Mouse (Mus musculus): Measurements from ENCODE around the gene Atp5h.
A peak's percentile ranks its signal among the peaks of the same experiment; 100 is the strongest.
"Not testable (repeated sequence)": the region's sequence is repeated elsewhere in the genome, so short reads cannot be mapped to it uniquely, and the experiment has no call there.

The Atp5h gene

DNA sequence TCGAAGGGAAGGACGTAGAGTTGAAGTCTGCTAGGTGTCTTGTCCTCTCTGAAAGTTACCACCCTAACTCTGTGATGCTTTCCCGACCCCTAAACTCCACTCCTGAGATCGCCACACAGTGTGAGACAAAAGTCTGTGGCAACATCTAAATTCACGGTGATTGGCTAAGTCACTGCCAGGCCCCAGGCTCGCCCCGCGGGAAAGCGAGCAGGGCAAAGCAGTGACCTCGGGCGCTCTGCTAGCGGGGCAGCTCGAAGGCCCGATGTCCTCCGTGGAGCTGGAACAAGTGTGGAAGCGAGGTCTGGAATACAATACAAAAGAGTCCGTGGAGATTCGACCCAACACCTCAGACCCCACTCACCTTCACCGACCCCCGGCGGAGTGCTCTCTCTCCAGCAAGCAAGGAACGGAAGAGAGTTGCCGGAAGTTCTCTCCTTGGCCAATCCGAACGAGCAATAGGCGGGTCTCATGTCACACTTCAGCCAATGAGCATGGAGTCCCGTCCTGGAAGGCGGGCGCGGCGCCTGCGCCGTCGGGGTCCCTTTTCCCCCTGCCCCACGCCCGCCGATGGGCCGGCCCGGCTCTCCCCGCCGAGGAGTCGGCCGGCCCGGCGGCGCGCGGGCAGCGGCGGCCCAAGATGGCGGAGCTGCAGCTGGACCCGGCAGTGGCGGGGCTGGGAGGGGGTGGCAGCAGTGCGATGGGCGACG, at the start of gene Atp5h, which contains the start of gene Kctd2:
TSS of gene Atp5h (minus strand) at position 432 of the 707 bp plus-strand sequence.
TSS of gene Kctd2 (plus strand) at position 598 of the 707 bp plus-strand sequence.
- peak; percentile 91 for DNase-seq (ENCODE audit: extremely low spot score, low spot score)

DNA sequence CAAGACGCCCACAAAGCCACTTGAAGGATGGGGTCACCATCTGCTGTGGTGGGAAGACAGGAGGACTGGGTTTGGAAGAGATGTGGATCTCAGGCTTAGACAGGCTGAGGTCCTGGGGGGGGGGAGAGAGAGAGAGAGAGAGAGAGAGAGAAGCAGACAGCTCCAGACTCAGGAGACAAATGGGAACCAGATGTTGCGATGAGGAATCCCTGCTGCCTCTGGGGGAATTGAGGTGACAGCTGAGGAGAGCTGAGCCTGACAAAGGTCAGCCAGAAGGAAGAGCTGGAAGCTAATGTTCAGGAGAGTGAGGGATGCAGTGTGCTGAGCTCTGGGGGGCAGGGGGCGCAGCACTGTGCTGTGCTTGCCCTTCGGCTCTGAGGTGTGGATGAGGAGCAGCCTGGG, 47.5 kb upstream of the Atp5h start:
- DNase-seq (ENCODE audit: extremely low spot score, low spot score): peak; percentile 72

DNA sequence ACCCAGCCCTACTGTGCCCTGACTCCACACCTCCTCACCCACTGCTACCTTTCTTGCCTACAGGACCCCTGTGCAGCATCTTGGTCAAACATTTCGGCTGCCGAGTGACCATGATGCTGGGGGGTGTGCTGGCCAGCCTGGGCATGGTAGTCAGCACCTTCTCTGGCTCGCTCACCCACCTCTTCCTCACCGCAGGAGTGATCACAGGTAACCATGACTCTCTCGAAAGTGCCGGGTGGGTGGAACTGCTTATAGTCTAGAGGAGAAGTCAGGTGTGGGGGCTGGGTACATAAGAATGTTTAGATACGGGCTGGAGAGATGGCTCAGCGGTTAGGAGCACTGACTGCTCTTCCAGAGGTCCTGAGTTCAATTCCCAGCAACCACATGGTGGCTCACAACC, 45.1 kb upstream of the Atp5h start:
- DNase-seq (ENCODE audit: extremely low spot score, low spot score): no peak

DNA sequence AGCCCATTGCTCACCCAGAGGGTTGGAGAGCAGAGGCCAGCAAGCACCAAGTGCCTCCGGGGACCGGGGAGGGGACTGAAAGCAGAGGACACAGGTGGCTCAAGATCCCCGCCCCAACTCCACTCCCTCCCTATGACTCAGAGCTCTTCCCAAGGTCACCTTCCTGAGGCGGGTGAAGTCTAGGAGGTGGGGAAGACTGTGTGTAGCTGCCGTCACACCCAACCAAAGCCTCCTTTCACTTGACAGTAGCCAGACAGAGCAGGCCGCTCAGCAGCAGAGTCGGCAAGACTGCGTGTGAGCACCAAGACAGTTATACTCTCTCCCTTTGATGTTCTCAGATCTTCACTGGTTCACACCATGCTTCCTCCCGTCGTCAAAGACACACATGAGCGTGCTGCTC, 43.6 kb upstream of the Atp5h start:
- DNase-seq (ENCODE audit: extremely low spot score, low spot score): no peak

DNA sequence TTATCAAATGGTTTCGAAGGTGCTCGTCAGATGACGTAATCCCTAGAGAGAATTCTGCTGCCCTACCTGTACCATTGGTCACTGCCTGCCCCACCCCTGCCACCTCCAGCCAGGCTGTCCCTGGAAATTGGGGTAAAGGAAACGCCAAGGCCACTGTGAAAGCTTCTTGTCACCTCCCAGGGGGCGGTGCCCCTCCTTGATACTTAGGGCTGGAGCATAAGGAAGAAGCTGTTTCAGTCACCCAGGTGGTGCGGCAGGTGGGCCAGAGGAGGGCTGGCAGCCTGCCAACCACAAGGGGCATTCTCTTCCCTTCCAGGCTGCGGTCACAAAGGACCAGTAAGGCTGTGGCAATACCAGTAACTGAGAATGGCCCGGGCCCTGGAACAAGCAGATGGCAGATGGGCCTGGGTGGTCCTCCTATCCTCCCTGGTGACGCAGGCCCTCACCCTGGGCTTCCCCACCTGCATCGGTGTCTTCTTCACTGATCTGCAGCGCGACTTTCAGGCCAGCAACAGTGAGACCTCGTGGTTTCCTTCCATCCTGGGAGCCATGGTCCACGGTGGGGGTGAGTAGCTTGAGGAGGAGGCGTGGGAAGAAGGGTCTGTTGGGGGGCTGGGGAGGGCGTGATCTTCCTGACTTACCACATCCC, 42.6 kb upstream of the Atp5h start, which contains the start of gene Slc16a5:
TSS of gene Slc16a5 (plus strand) at position 232 of the 649 bp plus-strand sequence.
- no peak for DNase-seq (ENCODE audit: extremely low spot score, low spot score)

DNA sequence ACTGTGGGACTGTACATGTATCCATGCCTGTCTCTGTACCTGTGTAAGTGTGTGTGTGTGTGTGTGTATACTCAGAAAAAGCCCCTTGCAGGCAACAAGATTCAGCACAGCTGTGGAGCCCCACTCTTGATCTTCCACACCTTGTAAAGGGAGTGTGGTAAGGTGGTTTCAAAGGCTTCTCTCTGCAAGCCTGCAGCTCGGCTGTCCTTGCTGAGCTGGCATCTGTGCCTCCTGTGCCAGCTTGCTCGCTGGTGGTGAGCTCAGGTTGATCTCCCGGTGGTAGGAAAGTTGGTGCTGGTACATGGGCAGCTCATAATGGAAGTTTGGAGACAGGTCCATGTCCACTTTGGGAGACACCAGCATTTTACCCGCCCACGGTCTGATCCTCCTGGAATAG, 42.1 kb upstream of the Atp5h start:
- no peak for DNase-seq (ENCODE audit: extremely low spot score, low spot score)

GRCm38 (mm10) chr11:115460976-115461375, 41.2 kb upstream of the Atp5h start:
- DNase-seq (ENCODE audit: extremely low spot score, low spot score): no peak

- DNase-seq (ENCODE audit: extremely low spot score, low spot score): no peak
Measured at GRCm38 (mm10) chr11:115457405-115457804, 37.6 kb upstream of the Atp5h start.

- no peak for DNase-seq (ENCODE audit: extremely low spot score, low spot score)
Measured at GRCm38 (mm10) chr11:115456182-115456581, 36.4 kb upstream of the Atp5h start.

DNA sequence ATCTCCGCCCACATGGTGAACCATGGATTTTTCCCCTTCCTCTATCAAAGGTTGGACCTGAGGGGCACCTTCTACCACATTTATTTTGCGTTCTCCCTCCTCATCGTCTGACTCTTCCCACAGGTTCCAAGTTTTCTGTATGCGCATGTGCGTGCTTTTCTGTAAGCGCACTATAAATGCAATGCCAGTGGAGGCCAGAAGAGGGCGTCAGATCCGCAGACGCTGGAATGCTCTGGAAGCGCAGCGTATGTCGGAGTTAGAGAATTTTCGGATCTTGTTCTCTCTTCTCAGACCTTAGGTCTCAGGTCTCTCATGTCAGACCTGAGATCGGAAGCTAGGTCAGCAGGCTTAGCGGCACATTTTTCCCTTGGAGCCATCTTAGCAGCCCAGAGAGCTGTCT, 35.9 kb upstream of the Atp5h start:
- no peak for DNase-seq (ENCODE audit: extremely low spot score, low spot score)

GRCm38 (mm10) chr11:115454822-115455221, 35.1 kb upstream of the Atp5h start:
- DNase-seq (ENCODE audit: extremely low spot score, low spot score): not testable (repeated sequence)

DNA sequence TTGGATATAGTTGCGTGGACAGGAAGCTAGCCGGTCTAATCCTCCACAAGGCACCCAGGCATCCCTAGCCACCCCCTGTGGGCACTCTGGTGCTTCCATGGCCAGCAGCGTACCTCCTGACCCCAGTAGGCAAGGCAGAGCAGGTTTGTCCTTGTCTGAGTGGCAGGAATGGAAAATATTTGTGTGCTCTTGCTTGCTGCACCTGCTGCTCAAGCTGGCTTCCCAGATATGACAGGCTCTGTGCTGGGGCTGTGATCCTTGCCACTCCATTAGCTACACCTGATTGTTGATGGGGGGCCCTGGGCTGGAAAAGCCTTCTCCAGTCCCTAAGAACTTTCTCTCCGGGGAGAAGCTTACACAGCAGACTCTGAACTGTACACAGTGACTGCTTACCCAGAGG, 33.5 kb upstream of the Atp5h start:
- DNase-seq (ENCODE audit: extremely low spot score, low spot score): no peak

DNA sequence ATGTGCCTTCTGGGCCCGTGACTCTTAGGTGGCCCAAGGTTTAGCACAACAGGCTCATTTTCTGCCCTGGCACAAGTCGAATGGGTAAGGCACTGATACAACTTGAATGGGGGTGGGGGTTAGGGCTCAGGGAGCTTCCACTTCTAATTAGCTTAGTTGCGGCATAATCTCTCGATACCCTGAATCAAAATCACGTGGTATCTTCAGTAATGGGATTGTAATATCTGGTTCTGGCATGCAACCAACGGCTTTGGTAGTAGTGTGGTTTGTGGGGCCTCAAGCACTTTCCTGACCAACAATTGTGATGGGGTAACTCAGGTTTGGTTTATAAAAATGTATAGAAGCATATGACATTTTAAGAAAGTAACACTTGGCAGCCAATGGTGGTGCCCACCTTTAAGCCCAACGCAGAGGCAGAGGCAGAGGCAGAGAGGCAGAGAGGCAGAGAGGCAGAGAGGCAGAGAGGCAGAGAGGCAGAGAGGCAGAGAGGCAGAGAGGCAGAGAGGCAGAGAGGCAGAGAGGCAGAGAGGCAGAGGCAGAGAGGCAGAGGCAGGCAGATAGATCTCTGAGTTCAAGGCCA, 32.6 kb upstream of the Atp5h start:
- no peak for DNase-seq (ENCODE audit: extremely low spot score, low spot score)

DNA sequence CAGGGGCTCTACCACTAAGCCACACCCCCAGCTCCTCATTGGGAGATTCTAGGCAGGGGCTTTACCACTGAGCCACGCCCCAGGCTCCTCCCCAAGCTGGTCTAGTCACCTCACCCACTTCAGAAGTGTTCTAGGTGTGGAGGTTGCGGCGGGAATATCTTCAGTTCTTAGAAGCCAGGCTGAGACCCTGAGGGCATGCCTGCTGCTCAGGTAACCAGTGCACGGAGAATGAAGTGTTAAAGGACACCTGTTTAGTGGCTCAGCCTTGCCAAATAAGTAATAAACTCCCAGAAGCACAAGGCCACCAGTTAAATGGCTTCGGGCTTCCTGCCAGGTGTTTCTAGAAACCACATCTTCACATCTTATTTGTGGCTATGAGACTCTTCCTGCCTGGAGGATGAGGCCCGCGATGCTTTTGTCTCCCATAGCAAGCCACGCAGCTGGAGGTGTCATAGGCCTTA, 32.0 kb upstream of the Atp5h start:
- DNase-seq (ENCODE audit: extremely low spot score, low spot score): no peak

GRCm38 (mm10) chr11:115450176-115450575, 30.4 kb upstream of the Atp5h start:
- no peak for DNase-seq (ENCODE audit: extremely low spot score, low spot score)

DNA sequence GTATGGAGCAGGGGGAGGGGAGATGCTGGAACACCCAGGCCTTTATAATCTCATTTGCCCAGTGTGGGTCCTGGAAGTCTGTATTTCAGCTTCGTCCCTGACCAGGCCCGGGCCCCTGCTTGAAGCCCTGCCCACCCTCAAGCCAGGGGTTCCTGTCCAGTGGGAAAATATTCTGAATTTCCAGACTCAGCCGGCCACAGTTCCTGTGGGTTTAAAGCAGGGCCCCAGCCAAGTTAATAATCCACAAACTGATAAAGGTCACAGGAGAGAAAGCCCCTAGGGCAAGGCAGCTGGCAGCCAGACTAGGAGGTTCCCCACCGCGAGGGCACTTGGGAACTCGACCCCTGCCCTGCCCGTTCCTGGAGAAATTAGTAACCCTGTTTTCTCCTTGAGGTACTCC, 29.2 kb upstream of the Atp5h start:
- DNase-seq (ENCODE audit: extremely low spot score, low spot score): no peak

- DNase-seq (ENCODE audit: extremely low spot score, low spot score): no peak
Measured at GRCm38 (mm10) chr11:115448075-115448474, 28.3 kb upstream of the Atp5h start.

DNA sequence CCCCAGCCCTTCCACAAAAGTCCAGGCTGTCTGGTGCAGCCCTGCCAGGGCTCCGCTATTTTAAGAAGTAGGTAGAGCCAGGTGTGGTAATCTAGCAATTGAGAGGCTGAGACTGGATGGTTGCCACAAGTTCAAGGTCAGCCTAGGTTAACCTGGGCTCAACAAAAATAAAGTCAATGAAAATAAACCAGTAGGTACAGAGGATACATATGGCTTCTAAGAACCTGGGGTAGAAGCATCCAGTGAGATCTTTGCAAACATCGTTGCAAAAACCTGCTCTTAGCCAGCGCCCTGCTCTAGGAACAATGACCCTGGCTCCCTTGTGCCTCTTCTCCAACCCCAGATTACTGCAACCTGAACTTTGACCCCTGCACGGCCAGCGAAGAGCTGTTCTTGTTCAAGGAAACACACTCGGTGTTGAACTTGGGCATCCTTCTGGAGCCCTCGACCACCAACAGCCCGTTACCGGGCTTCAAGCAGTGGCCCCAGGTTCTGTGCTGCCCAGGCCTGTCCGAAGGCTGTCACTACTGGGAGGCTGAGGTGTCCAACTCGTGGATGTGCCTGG, 27.6 kb upstream of the Atp5h start:
- DNase-seq (ENCODE audit: extremely low spot score, low spot score): no peak

GRCm38 (mm10) chr11:115446906-115447305, 27.1 kb upstream of the Atp5h start:
- DNase-seq (ENCODE audit: extremely low spot score, low spot score): no peak

- DNase-seq (ENCODE audit: extremely low spot score, low spot score): no peak
Measured at GRCm38 (mm10) chr11:115441417-115441816, 21.7 kb upstream of the Atp5h start.

- DNase-seq (ENCODE audit: extremely low spot score, low spot score): no peak
Measured at GRCm38 (mm10) chr11:115439906-115440595, 20.3 kb upstream of the Atp5h start, which contains the start of gene Trim80. Gene Trim80 (plus strand): TSS chr11:115440545.
